In genomic region chr17:65558788-65559187, GRCm38 (mm10) we compare ENCODE assay signal across 10 mouse cellular contexts. TPM values are rescaled to one million over a fixed set of nuclear protein-coding genes. Genes with fewer than 3 reads are reported as not detected.
DNase-seq lines count a peak whose midpoint lies in the region; ATAC-seq lines count a peak whose summit lies in the region.
"Had no signal": no experiment of that assay in that cellular context is flagged by ENCODE, and none has a peak within 500 bp of the region (broad histone marks: within the 10 kb centered on the region; RNA-seq: fewer than 3 reads in every experiment).

No protein-coding gene starts in this region.

- H3K36me3 ChIP-seq in embryonic facial prominence, embryonic 11.5 days (replicated peaks; ENCODE audit: control insufficient read depth, insufficient read depth, low read depth, low read length), result no peaks in the 10 kb centered on the region
- H3K36me3 ChIP-seq in embryonic facial prominence, embryonic 10.5 days (replicated peaks), result no peaks in the 10 kb centered on the region
- no peaks in the 10 kb centered on the region for H3K36me3 ChIP-seq in kidney, embryonic 16.5 days (ENCODE audit: insufficient read depth, low read length)
- H3K36me3 ChIP-seq in hindbrain, embryonic 10.5 days, result no peaks in the 10 kb centered on the region
- H3K36me3 ChIP-seq in midbrain, embryonic 16.5 days (ENCODE audit: control insufficient read depth, insufficient read depth, low read length), result no peaks in the 10 kb centered on the region
- H3K36me3 ChIP-seq: stomach, embryonic 15.5 days had no signal

- DNase-seq in embryonic facial prominence, embryonic 11.5 days (ENCODE audit: low spot score), result no peak
- no peak for DNase-seq in embryonic facial prominence, embryonic 10.5 days (ENCODE audit: low spot score)
- no peak for DNase-seq in kidney, adult 8-10 months
- DNase-seq in hindbrain, embryonic 10.5 days (ENCODE audit: low spot score), result no peak
- no peak for DNase-seq in cerebellum, postnatal 36 days
- no peak for DNase-seq in adrenal gland, postnatal 14 days

- no peak overlapping the region for H3K27ac ChIP-seq in embryonic facial prominence, embryonic 11.5 days (replicated peaks; ENCODE audit: low read depth, low read length)
- H3K27ac ChIP-seq in embryonic facial prominence, embryonic 10.5 days (replicated peaks), result no peak overlapping the region
- H3K27ac ChIP-seq in kidney, embryonic 16.5 days (ENCODE audit: low read length), result no peak overlapping the region
- no peak overlapping the region for H3K27ac ChIP-seq in hindbrain, embryonic 10.5 days
- H3K27ac ChIP-seq in midbrain, embryonic 16.5 days (ENCODE audit: low read length), result no peak overlapping the region
- H3K27ac ChIP-seq: stomach, embryonic 15.5 days had no signal

- H3K9ac ChIP-seq in embryonic facial prominence, embryonic 11.5 days (replicated peaks; ENCODE audit: low read length), result no peak overlapping the region
- H3K9ac ChIP-seq in kidney, embryonic 16.5 days (replicated peaks; ENCODE audit: low read length), result no peak overlapping the region
- no peak overlapping the region for H3K9ac ChIP-seq in midbrain, embryonic 16.5 days (ENCODE audit: low read depth, low read length)
- H3K9ac ChIP-seq: stomach, embryonic 15.5 days had no signal

- H3K4me1 ChIP-seq in embryonic facial prominence, embryonic 11.5 days (ENCODE audit: control insufficient read depth, insufficient read depth, low read length), result no peaks in the 10 kb centered on the region
- H3K4me1 ChIP-seq in embryonic facial prominence, embryonic 10.5 days, result no peaks in the 10 kb centered on the region
- no peaks in the 10 kb centered on the region for H3K4me1 ChIP-seq in kidney, embryonic 16.5 days (ENCODE audit: insufficient read depth, low read length)
- peaks cover 8% of the 10 kb centered on the region; the same call in 1 of the 2 replicates for H3K4me1 ChIP-seq in hindbrain, embryonic 10.5 days (replicated peaks)
- H3K4me1 ChIP-seq in midbrain, embryonic 16.5 days (ENCODE audit: control insufficient read depth, insufficient read depth, low read length), result no peaks in the 10 kb centered on the region
- H3K4me1 ChIP-seq: stomach, embryonic 15.5 days had no signal

- H3K9me3 ChIP-seq in embryonic facial prominence, embryonic 11.5 days (replicated peaks; ENCODE audit: control insufficient read depth, low read length), result no peaks in the 10 kb centered on the region
- no peaks in the 10 kb centered on the region for H3K9me3 ChIP-seq in embryonic facial prominence, embryonic 10.5 days
- H3K9me3 ChIP-seq in kidney, embryonic 16.5 days (ENCODE audit: low read length), result no peaks in the 10 kb centered on the region
- H3K9me3 ChIP-seq in hindbrain, embryonic 10.5 days, result no peaks in the 10 kb centered on the region
- H3K9me3 ChIP-seq in midbrain, embryonic 16.5 days (replicated peaks; ENCODE audit: control insufficient read depth, low read length, poor library complexity, severe bottlenecking), result no peaks in the 10 kb centered on the region
- H3K9me3 ChIP-seq: stomach, embryonic 15.5 days had no signal

- peak; percentile 39; the same call in 1 of the 2 replicates for ATAC-seq in embryonic facial prominence, embryonic 11.5 days (replicated peaks; ENCODE audit: insufficient number of reproducible peaks, low FRiP score, low TSS enrichment, low read depth)
- no peak for ATAC-seq in kidney, embryonic 16.5 days (ENCODE audit: low FRiP score, low TSS enrichment)
- ATAC-seq in midbrain, embryonic 16.5 days, result 0 out of 2 replicates have a peak, but pooled peaks have one; percentile 27

- 55% methylated on average over 9 of the region's 9 CpGs for WGBS in embryonic facial prominence, embryonic 11.5 days
- WGBS in embryonic facial prominence, embryonic 10.5 days, result 62% methylated on average over 9 of the region's 9 CpGs
- WGBS in kidney, embryonic 16.5 days, result 72% methylated on average over 9 of the region's 9 CpGs
- 57% methylated on average over 9 of the region's 9 CpGs for WGBS in hindbrain, embryonic 10.5 days
- 41% methylated on average over 9 of the region's 9 CpGs for WGBS in midbrain, embryonic 16.5 days

- no peak overlapping the region; the same call in 1 of the 2 replicates for H3K4me2 ChIP-seq in embryonic facial prominence, embryonic 11.5 days (ENCODE audit: low read depth, low read length)
- H3K4me2 ChIP-seq in kidney, embryonic 16.5 days (replicated peaks; ENCODE audit: low read depth, low read length), result 0 out of 2 replicates have a peak overlapping the region, but pooled peaks have one; percentile 1
- no peak overlapping the region for H3K4me2 ChIP-seq in midbrain, embryonic 16.5 days (ENCODE audit: low read length)
- H3K4me2 ChIP-seq: stomach, embryonic 15.5 days had no signal

- no peaks in the 10 kb centered on the region for H3K27me3 ChIP-seq in embryonic facial prominence, embryonic 11.5 days (ENCODE audit: control insufficient read depth, insufficient read depth, low read length)
- H3K27me3 ChIP-seq in embryonic facial prominence, embryonic 10.5 days (replicated peaks; ENCODE audit: low read depth, poor library complexity, severe bottlenecking), result no peaks in the 10 kb centered on the region
- no peaks in the 10 kb centered on the region for H3K27me3 ChIP-seq in kidney, embryonic 16.5 days (ENCODE audit: insufficient read depth, low read length)
- no peaks in the 10 kb centered on the region for H3K27me3 ChIP-seq in hindbrain, embryonic 10.5 days (ENCODE audit: insufficient read depth, poor library complexity, severe bottlenecking)
- no peaks in the 10 kb centered on the region for H3K27me3 ChIP-seq in midbrain, embryonic 16.5 days (ENCODE audit: control insufficient read depth, insufficient read depth, low read depth, low read length)
- H3K27me3 ChIP-seq: stomach, embryonic 15.5 days had no signal

- H3K4me3 ChIP-seq in embryonic facial prominence, embryonic 11.5 days (ENCODE audit: low read depth, low read length), result no peak overlapping the region
- H3K4me3 ChIP-seq in embryonic facial prominence, embryonic 10.5 days, result no peak overlapping the region
- no peak overlapping the region for H3K4me3 ChIP-seq in kidney, embryonic 16.5 days (ENCODE audit: low read length)
- H3K4me3 ChIP-seq in hindbrain, embryonic 10.5 days, result 0 out of 2 replicates have a peak overlapping the region, but pooled peaks have one; percentile 12
- no peak overlapping the region for H3K4me3 ChIP-seq in midbrain, embryonic 16.5 days (ENCODE audit: low read depth, low read length)
- H3K4me3 ChIP-seq: stomach, embryonic 15.5 days had no signal

RNA-seq across cellular contexts. Expression of gene Tmem232, which starts 18.2 kb away (rescaled TPM):
- polyA plus RNA-seq in embryonic facial prominence, embryonic 11.5 days (2014; fragmentation: Nextera tagmentation; extraction: Ambion mirVana), result 0.13 TPM in 1 of 2 replicates, not detected in the other
- polyA plus RNA-seq in embryonic facial prominence, embryonic 10.5 days (2016; fragmentation: Nextera tagmentation; extraction: Ambion mirVana), result not detected in 2 replicates
- 0.07 TPM in 1 of 2 replicates, not detected in the other for polyA plus RNA-seq in kidney, embryonic 16.5 days (2015; fragmentation: Nextera tagmentation; extraction: Ambion mirVana)
- 0.14 TPM in 1 of 2 replicates, not detected in the other for polyA plus RNA-seq in hindbrain, embryonic 10.5 days (2016; fragmentation: Nextera tagmentation; extraction: Ambion mirVana)
- 0.46 and 0.92 TPM in 2 replicates for polyA plus RNA-seq in midbrain, embryonic 16.5 days (2015; fragmentation: Nextera tagmentation; extraction: Ambion mirVana)
- not detected in 2 replicates for total RNA-seq in adrenal gland, postnatal 14 days (2021)
- total RNA-seq: megakaryocyte, adult 5-6 weeks had no signal

RNA-seq across cellular contexts. Expression of gene Vapa, which starts 54.6 kb away (rescaled TPM):
- 236 and 260 TPM in 2 replicates for polyA plus RNA-seq in embryonic facial prominence, embryonic 11.5 days (2014; fragmentation: Nextera tagmentation; extraction: Ambion mirVana)
- polyA plus RNA-seq in embryonic facial prominence, embryonic 10.5 days (2016; fragmentation: Nextera tagmentation; extraction: Ambion mirVana), result 169 and 171 TPM in 2 replicates
- 160 and 165 TPM in 2 replicates for polyA plus RNA-seq in kidney, embryonic 16.5 days (2015; fragmentation: Nextera tagmentation; extraction: Ambion mirVana)
- polyA plus RNA-seq in hindbrain, embryonic 10.5 days (2016; fragmentation: Nextera tagmentation; extraction: Ambion mirVana), result 184 and 190 TPM in 2 replicates
- polyA plus RNA-seq in midbrain, embryonic 16.5 days (2015; fragmentation: Nextera tagmentation; extraction: Ambion mirVana), result 275 and 287 TPM in 2 replicates
- total RNA-seq in adrenal gland, postnatal 14 days (2021), result 132 and 134 TPM in 2 replicates
